Mouse (Mus musculus) kidney, adult 18-20 months (tissue): ENCODE results near the gene Gm12216.

Experiments
- DNase-seq: peaks from one replicate; pipeline ENCODE4 v3.0.0; 2021

Gene Gm12216

GRCm38 (mm10) chr11:53735682-53736245, 123.3 kb downstream of the Gm12216 start:
- peak; percentile 61 for DNase-seq

GRCm38 (mm10) chr11:53734970-53735681, 123.9 kb downstream of the Gm12216 start:
- DNase-seq = no peak

- no peak for DNase-seq
Measured at GRCm38 (mm10) chr11:53734431-53734830, 124.6 kb downstream of the Gm12216 start.

- DNase-seq = no peak
Measured at GRCm38 (mm10) chr11:53733824-53734223, 125.2 kb downstream of the Gm12216 start.
